Mouse (Mus musculus): ENCODE data around the gene Kcnq5.
"Not testable (repeated sequence)": the region's sequence is repeated elsewhere in the genome, so short reads cannot be mapped to it uniquely, and the experiment has no call there.

- TF ChIP-seq GATA1, TAL1 (IDR thresholded peaks at IDR 0.05; ENCODE audit: low read length): not testable (repeated sequence)
Observed at GRCm38 (mm10) chr1:21567397-21567796, 394.3 kb downstream of the Kcnq5 start.

Measured in erythroblast, embryonic 14.5 days (primary cell).